Mouse (Mus musculus) myocyte (in vitro differentiated cells): ENCODE results near the gene Fbxl18. TPM values are rescaled to one million over a fixed set of nuclear protein-coding genes. Genes with fewer than 3 reads are reported as not detected.

ENCODE experiments used
- H3K27me3 ChIP-seq: one replicate; pipeline ENCODE4 v1.6.1; 2011; ENCODE audit not compliant: control insufficient read depth, insufficient read depth, insufficient read length
- H3K36me3 ChIP-seq: one replicate; pipeline ENCODE4 v1.6.1; 2011; ENCODE audit not compliant: control insufficient read depth, insufficient read depth
- H3K4me2 ChIP-seq: one replicate; pipeline ENCODE4 v1.6.1; 2011; ENCODE audit warnings: low read depth, control low read depth
- H3K4me3 ChIP-seq: one replicate; pipeline ENCODE4 v1.5.1; 2011; ENCODE audit warnings: mild to moderate bottlenecking, control low read depth, moderate library complexity
- H3K79me2 ChIP-seq: one replicate; pipeline ENCODE4 v1.6.1; 2011; ENCODE audit not compliant: control insufficient read depth, insufficient read depth
- H3ac ChIP-seq: one replicate; pipeline ENCODE4 v1.6.1; 2011; ENCODE audit not compliant: control insufficient read depth, insufficient read length
- CEBPB ChIP-seq: IDR thresholded peaks from 2 replicates; pipeline ENCODE4 v1.6.1; 2011; ENCODE audit warnings: mild to moderate bottlenecking, moderate library complexity; ENCODE audit not compliant: poor library complexity, insufficient read depth, severe bottlenecking
- E2F4 ChIP-seq: IDR thresholded peaks from one replicate; pipeline ENCODE4 v1.6.1; 2011; ENCODE audit warnings: mild to moderate bottlenecking, control low read depth, moderate library complexity; ENCODE audit not compliant: insufficient read depth
- MAX ChIP-seq: IDR thresholded peaks from one replicate; pipeline ENCODE4 v1.6.1; 2011; ENCODE audit warnings: low read depth, mild to moderate bottlenecking, control low read depth
- MYOD1 ChIP-seq, 3 experiments: IDR thresholded peaks; one replicate each; pipeline ENCODE4 v1.6.1; 2011; ENCODE audit warnings: control low read depth in 2 of 3, low read depth in 2 of 3, mild to moderate bottlenecking in 2 of 3, moderate library complexity in 1 of 3; ENCODE audit not compliant: insufficient read length in 2 of 3, control insufficient read depth in 1 of 3
- MYOG ChIP-seq, 3 experiments: IDR thresholded peaks; one replicate each; pipeline ENCODE4 v1.6.1; 2011; ENCODE audit warnings: control low read depth in 2 of 3, low read depth in 2 of 3, mild to moderate bottlenecking in 2 of 3; ENCODE audit not compliant: insufficient read length in 2 of 3, control insufficient read depth in 1 of 3, insufficient read depth in 1 of 3
- POLR2A ChIP-seq: IDR thresholded peaks from one replicate; pipeline ENCODE4 v1.6.1; 2011; ENCODE audit warnings: low read depth, mild to moderate bottlenecking, control low read depth, moderate library complexity; ENCODE audit not compliant: insufficient read length
- POLR2AphosphoS2 ChIP-seq: IDR thresholded peaks from one replicate; pipeline ENCODE4 v1.6.1; 2011; ENCODE audit warnings: low read depth, control low read depth; ENCODE audit not compliant: insufficient read length
- REST ChIP-seq: IDR thresholded peaks from one replicate; pipeline ENCODE4 v1.6.1; 2011; ENCODE audit warnings: mild to moderate bottlenecking, control low read depth, moderate library complexity; ENCODE audit not compliant: insufficient read depth, insufficient read length
- SRF ChIP-seq: IDR thresholded peaks from one replicate; pipeline ENCODE4 v1.6.1; 2011; ENCODE audit warnings: low read depth; ENCODE audit not compliant: control insufficient read depth, insufficient read length
- TCF12 ChIP-seq: IDR thresholded peaks from one replicate; pipeline ENCODE4 v1.6.1; 2011; ENCODE audit warnings: mild to moderate bottlenecking, control low read depth; ENCODE audit not compliant: poor library complexity, insufficient read depth, severe bottlenecking
- TCF3 ChIP-seq: IDR thresholded peaks from one replicate; pipeline ENCODE4 v1.6.1; 2011; ENCODE audit warnings: low read depth, control low read depth; ENCODE audit not compliant: insufficient read length
- USF1 ChIP-seq: IDR thresholded peaks from one replicate; pipeline ENCODE4 v1.6.1; 2011; ENCODE audit warnings: low read depth, mild to moderate bottlenecking, control low read depth, moderate library complexity
- polyA plus RNA-seq: library from polyadenylated mRNA; unstranded; fragments of >200 nt; fragmentation: generic; extraction: Trizol; gene quantifications from one replicate; pipeline ENCODE4 v1.2.1, GENCODE M21; 2012; ENCODE audit warnings: missing spikeins

Gene Fbxl18
- polyA plus RNA-seq, 1 experiment: 7.6 TPM

DNA sequence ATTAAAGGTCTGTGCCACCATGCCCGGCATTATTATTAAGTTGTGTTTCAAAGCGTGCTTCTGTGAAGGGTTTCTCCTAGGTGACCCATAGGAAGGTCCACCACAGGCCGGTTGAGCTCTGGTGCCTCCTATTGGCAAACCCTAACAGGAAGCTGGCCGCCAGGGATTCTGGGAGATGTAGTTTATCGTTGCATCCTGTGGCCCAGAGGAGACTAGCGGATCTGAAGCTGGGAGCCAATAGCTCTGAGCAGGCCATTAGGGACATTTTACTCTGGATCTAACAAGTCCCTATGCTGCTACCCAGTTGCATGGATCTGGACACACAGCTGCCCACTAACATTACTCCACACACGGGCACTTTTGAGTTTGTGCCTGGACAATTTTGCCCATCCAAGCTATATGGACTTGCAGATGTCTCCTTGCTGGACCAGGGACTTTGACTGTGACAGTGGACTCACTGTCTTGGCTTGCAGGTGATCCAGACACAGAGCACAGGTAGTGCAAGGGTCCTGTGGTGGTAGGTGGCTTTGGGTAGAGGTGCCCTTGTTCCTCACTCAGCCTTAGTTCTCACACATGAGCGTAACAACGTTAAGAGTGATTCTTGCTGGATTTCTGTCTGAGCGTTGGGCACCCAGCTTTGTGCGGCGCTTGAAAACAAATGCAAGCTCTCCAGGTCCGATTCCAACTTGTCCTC, 40.6 kb upstream of the Fbxl18 start:
- no peaks in the 10 kb centered on the region for H3K36me3 ChIP-seq
- peak overlapping the region; percentile 89 for H3K4me2 ChIP-seq
- no peak for TF ChIP-seq POLR2A
- no peak for TF ChIP-seq POLR2AphosphoS2
- TF ChIP-seq CEBPB: no peak
- no peak for TF ChIP-seq MYOG (IDR thresholded peaks at IDR 0.05; ENCODE audit: control insufficient read depth in 1 of 3, insufficient read depth in 1 of 3, insufficient read length in 2 of 3, low read depth in 2 of 3)
- TF ChIP-seq SRF: no peak
- no peak for TF ChIP-seq TCF12
- TF ChIP-seq MAX: no peak
- no peak for TF ChIP-seq USF1
- no peak for TF ChIP-seq E2F4
- TF ChIP-seq TCF3: no peak
- TF ChIP-seq MYOD1 (IDR thresholded peaks at IDR 0.05; ENCODE audit: control insufficient read depth in 1 of 3, insufficient read length in 2 of 3, low read depth in 2 of 3): no peak
- TF ChIP-seq REST: no peak
- H3K79me2 ChIP-seq: peaks cover 6% of the 10 kb centered on the region
- no peaks in the 10 kb centered on the region for H3K27me3 ChIP-seq
- peak overlapping the region; percentile 3 for H3K4me3 ChIP-seq
- H3ac ChIP-seq: no peak overlapping the region

DNA sequence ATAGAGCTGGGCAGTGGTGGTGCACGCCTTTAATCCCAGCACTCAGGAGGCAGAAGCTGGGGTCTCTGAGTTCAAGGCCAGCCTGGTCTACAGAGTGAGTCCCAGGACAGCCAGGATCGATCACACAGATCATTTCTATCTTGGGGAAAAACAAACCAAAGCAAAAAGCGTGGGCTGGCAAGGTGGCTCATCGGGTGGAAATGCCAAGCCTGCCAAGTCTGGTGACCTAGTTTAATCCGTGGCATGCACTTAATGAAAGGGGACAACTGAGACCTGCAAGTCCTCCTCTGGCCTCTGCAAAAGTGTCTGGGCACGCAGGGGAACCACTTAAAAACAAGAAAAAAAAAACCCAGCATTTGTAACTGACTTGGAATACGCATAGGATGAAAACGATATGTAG, 37.5 kb upstream of the Fbxl18 start:
- TF ChIP-seq MAX: no peak
- no peak for TF ChIP-seq USF1
- TF ChIP-seq REST: no peak
- no peak for TF ChIP-seq SRF
- no peak for TF ChIP-seq MYOD1 (IDR thresholded peaks at IDR 0.05; ENCODE audit: control insufficient read depth in 1 of 3, insufficient read length in 2 of 3, low read depth in 2 of 3)
- no peak for TF ChIP-seq POLR2A
- TF ChIP-seq MYOG (IDR thresholded peaks at IDR 0.05; ENCODE audit: control insufficient read depth in 1 of 3, insufficient read depth in 1 of 3, insufficient read length in 2 of 3, low read depth in 2 of 3): no peak
- TF ChIP-seq CEBPB: no peak
- TF ChIP-seq POLR2AphosphoS2: no peak
- TF ChIP-seq TCF3: no peak
- TF ChIP-seq E2F4: no peak
- no peak for TF ChIP-seq TCF12
- Histone ChIP-seq H3K36me3 (no peaks in the 10 kb centered on the region), H3K79me2 (peaks cover 16% of the 10 kb centered on the region), H3K4me3 (peak overlapping the region; percentile 15), H3K4me2 (peak overlapping the region; percentile 99), H3K27me3 (no peaks in the 10 kb centered on the region), H3ac (no peak overlapping the region)

DNA sequence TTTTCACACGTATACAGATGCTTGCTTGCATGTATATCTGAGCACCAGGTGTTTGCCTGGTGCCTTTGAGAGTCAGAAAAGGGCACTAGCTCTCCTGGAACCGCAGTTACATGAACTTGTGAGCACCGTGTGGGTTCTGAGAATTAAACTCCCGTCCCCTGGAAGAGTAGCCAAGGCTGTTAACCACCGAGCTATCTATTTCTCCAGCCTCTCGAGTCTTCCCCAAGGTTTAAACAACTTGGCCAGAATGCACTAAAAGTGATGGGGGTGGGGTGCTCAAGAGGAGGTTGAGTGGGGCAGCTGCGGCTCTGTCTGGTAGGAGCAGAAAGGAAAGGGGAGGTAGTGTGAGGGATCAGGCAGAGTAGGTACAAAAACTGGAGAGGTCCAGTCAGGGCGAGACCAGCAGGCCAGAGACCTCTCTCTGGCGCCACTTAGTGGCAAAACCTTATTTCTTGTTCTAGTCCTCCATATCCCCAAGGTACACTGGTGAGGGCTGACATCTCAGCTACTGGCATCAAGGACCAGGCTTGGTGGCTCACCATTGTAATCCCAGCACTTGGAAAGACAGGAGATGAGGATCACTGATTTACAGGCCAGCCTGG, 37.0 kb upstream of the Fbxl18 start:
- Histone ChIP-seq H3K79me2 (peaks cover 16% of the 10 kb centered on the region), H3K4me3 (peak overlapping the region; percentile 15), H3K27me3 (no peaks in the 10 kb centered on the region), H3ac (no peak overlapping the region), H3K4me2 (peak overlapping the region; percentile 99), H3K36me3 (no peaks in the 10 kb centered on the region)
- TF ChIP-seq REST (no peak), POLR2A (no peak), MYOD1 (IDR thresholded peaks at IDR 0.05; ENCODE audit: control insufficient read depth in 1 of 3, insufficient read length in 2 of 3, low read depth in 2 of 3) (no peak), TCF12 (no peak), E2F4 (no peak), TCF3 (no peak), SRF (no peak), POLR2AphosphoS2 (no peak), MAX (no peak)

DNA sequence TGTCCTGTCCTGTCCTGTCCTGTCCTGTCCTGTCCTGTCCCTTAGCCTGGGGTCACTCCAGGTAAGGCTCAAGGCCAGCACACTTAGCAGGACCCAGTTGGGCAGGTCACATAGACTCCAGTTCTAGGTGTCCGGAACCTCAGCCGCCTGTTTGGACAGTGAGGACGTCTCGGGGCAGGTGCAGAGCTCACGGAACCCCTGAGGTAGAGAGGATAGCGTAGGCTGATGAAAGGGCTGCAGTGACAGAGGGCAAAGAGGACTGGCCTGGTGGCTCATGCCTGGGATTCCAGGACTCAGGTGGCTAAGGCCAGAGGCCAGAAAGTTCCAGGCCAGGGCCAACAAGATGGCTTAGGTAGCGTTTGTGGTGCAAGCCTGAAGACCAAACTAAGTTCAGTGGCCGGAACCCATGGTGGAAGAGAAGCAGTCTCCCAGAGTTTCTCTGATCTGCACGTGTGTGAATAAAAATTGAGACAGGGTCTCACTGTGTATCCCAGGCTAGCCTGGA, 36.1 kb upstream of the Fbxl18 start:
- H3K4me3 ChIP-seq: peak overlapping the region; percentile 15
- H3K4me2 ChIP-seq: peak overlapping the region; percentile 99
- no peaks in the 10 kb centered on the region for H3K36me3 ChIP-seq
- no peaks in the 10 kb centered on the region for H3K27me3 ChIP-seq
- H3ac ChIP-seq: no peak overlapping the region
- peaks cover 16% of the 10 kb centered on the region for H3K79me2 ChIP-seq
- TF ChIP-seq CEBPB (no peak), SRF (no peak), POLR2A (no peak), TCF3 (no peak), USF1 (no peak), REST (no peak)

DNA sequence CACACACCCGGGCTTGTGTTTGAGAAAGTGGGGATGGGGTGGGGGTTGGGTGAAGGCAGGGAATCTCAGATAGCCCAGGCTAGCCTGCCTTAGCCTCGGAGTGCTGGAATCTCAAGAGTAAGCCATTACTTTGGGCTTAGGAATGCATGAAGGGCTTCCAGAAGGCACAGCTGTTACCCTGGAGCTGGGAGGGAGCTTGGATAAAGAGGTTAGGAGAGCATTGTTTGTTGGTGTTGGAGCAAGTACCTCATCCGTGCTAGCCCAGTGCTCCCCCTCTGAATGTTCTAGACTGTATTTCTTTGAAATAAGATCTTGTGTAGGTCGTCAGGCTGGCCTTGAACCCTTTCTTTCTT, 34.2 kb upstream of the Fbxl18 start:
- Histone ChIP-seq H3ac (peak overlapping the region; percentile 14), H3K36me3 (no peaks in the 10 kb centered on the region), H3K4me2 (peak overlapping the region; percentile 73), H3K27me3 (no peaks in the 10 kb centered on the region), H3K79me2 (peaks cover 16% of the 10 kb centered on the region), H3K4me3 (peak overlapping the region; percentile 56)
- TF ChIP-seq MYOD1 (IDR thresholded peaks at IDR 0.05; ENCODE audit: control insufficient read depth in 1 of 3, insufficient read length in 2 of 3, low read depth in 2 of 3) (peak in 2 of 3 experiments; percentile 83 to 85), MYOG (IDR thresholded peaks at IDR 0.05; ENCODE audit: control insufficient read depth in 1 of 3, insufficient read depth in 1 of 3, insufficient read length in 2 of 3, low read depth in 2 of 3) (peak; percentile 7 to 74 (median 44)), POLR2AphosphoS2 (no peak), POLR2A (no peak), SRF (no peak), E2F4 (no peak), USF1 (no peak), TCF12 (no peak), CEBPB (no peak)
